Mouse (Mus musculus) gastrocnemius, adult 2 months (tissue): ENCODE data around the gene Zfp775. TPM values are rescaled to one million over a fixed set of nuclear protein-coding genes. Genes with fewer than 3 reads are reported as not detected.

Experiments
- DNase-seq: peaks from one replicate; pipeline ENCODE4 v3.0.0; 2022
- H3K27ac ChIP-seq: fragments of 200-600 bp; 2 replicates; pipeline ENCODE4 v1.8.1; 2022; ENCODE audit warnings: mild to moderate bottlenecking
- H3K4me3 ChIP-seq: fragments of 200-600 bp; 2 replicates; pipeline ENCODE4 v1.8.1; 2022; ENCODE audit warnings: mild to moderate bottlenecking, moderate library complexity
- CTCF ChIP-seq: fragments of 200-600 bp; IDR thresholded peaks from 2 replicates; pipeline ENCODE4 v1.8.1; 2022; ENCODE audit warnings: antibody characterized with exemption, mild to moderate bottlenecking, moderate library complexity
- intact Hi-C: fragments of 180-260 bp; cut with DNase I; formaldehyde crosslinking; loops from one replicate; pipeline ENCODE4 v1.15.1; 2025
- total RNA-seq, 2 experiments: library from RNA; stranded (reverse); gene quantifications; 2 replicates each; pipeline ENCODE4 v1.2.3; 2021

Zfp775 gene
- total RNA-seq, 2 experiments from 2014 or later, result 8.0 to 10.0 TPM

DNA sequence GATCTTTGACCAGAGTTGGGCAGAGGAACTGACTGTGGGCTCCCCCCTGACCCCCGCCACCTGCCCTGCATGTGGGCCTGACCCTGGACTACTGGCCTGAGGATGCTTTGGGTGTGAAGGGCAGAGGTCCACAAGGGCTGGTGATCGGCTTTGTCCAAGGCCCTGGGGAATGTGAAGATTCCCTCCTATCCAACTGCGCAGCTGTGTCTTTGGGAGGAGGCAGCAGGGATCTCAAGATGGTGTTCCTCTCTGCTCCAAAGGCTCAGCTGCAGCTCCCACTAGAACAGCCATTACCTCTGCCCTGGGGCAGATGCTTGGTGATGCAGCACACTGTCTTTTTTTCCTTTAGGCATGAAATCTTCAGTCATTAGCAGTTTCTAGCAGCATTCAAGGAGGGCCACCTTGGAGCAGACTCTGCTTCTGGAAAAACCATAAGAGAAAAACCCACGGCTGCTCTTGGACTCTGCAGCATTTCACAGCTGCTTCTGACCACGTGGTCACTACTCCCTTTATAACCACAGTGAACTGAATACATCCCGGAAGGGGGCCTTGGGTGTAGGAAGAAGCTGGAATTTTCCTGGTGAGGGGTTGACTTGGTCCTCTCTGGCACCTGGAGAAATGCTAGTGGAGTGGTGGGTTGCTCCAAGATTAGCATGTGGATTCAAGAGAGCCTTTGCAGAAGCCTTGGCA lies 36.1 kb downstream of the Zfp775 start:
- TF ChIP-seq CTCF, result no peak
- no peak overlapping the region for H3K4me3 ChIP-seq
- intact Hi-C loops, result no loop called here
- H3K27ac ChIP-seq, result no peak overlapping the region
- no peak for DNase-seq

DNA sequence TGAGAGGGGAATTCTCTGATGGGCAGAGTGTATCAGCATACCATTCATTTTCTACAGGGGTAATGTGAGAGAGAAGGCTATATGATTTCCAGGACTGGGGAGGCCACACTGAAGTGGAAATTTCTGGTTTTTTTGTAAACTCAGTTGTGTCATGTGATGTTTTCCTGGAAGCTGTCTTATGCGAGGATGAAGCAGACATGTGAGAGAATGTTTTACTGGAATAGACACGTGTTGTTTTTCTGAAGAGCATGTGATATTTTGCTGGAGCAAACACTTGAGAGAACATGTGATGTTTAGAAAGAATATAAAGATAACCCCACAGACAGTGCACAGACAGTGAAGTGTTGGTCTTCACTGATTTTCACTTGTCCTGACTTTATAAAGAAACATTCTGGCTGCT lies 36.7 kb downstream of the Zfp775 start:
- intact Hi-C loops, result no loop called here
- H3K27ac ChIP-seq, result no peak overlapping the region
- no peak for DNase-seq
- TF ChIP-seq CTCF, result no peak
- H3K4me3 ChIP-seq, result no peak overlapping the region

GRCm38 (mm10) chr6:48641391-48641790 lies 39.5 kb downstream of the Zfp775 start:
- intact Hi-C loops, result no loop called here
- TF ChIP-seq CTCF, result no peak
- Histone ChIP-seq H3K4me3 (no peak overlapping the region), H3K27ac (no peak overlapping the region)
- DNase-seq, result no peak

GRCm38 (mm10) chr6:48642764-48643292 lies 41.0 kb downstream of the Zfp775 start:
- TF ChIP-seq CTCF, result peak; percentile 75
- intact Hi-C loops, result loop anchor here (2.0 kb wide), 2 partner anchors 60 to 102 kb away; no protein-coding TSS in a partner anchor
- H3K27ac ChIP-seq, result no peak overlapping the region
- no peak overlapping the region for H3K4me3 ChIP-seq
- no peak for DNase-seq

- intact Hi-C loops, result loop anchor here (1.0 to 2.0 kb wide), 2 partner anchors 127 to 467 kb away; no protein-coding TSS in a partner anchor
- Histone ChIP-seq H3K27ac (peak overlapping the region; percentile 57; the same call in 1 of the 2 replicates), H3K4me3 (peak overlapping the region; percentile 40)
- TF ChIP-seq CTCF, result peak; percentile 97; the same call in 1 of the 2 replicates
- peak; percentile 78 for DNase-seq
Measured at GRCm38 (mm10) chr6:48645660-48646308, 43.9 kb downstream of the Zfp775 start.

DNA sequence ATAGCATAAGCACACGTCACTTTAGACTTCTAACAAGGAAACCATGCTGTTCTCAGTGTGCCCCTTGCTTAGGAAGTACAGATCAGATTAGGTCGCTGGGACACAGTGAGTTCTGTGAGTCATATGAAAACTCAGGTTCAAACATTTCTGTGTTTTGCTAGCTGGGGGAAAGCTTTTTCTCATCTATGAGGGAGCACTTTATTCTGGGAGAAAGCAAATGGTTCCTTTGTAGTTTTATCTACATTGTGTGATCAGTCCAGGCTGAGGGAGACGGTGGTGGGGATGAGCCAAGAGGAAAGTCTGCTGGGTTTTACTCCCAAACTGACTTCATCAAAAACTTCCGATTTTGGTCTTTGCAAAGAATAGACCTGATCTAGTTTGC lies 44.4 kb downstream of the Zfp775 start:
- H3K27ac ChIP-seq, result no peak overlapping the region
- no peak for TF ChIP-seq CTCF
- no peak overlapping the region for H3K4me3 ChIP-seq
- intact Hi-C loops, result no loop called here
- no peak for DNase-seq

GRCm38 (mm10) chr6:48646995-48647394 lies 45.1 kb downstream of the Zfp775 start, which contains the start of gene Gimap8:
TSS of gene Gimap8 (plus strand) at chr6:48647234.
- Histone ChIP-seq H3K27ac (peak within 1 kb of the TSS; percentile 75), H3K4me3 (peak within 1 kb of the TSS; percentile 65)
- peak; percentile 44 for DNase-seq
- TF ChIP-seq CTCF, result peak; percentile 61
- intact Hi-C loops, result no loop called here

GRCm38 (mm10) chr6:48647611-48648010 lies 45.7 kb downstream of the Zfp775 start:
- peak overlapping the region; percentile 65 for H3K4me3 ChIP-seq
- peak overlapping the region; percentile 75 for H3K27ac ChIP-seq
- intact Hi-C loops, result no loop called here
- TF ChIP-seq CTCF, result no peak
- DNase-seq, result no peak

DNA sequence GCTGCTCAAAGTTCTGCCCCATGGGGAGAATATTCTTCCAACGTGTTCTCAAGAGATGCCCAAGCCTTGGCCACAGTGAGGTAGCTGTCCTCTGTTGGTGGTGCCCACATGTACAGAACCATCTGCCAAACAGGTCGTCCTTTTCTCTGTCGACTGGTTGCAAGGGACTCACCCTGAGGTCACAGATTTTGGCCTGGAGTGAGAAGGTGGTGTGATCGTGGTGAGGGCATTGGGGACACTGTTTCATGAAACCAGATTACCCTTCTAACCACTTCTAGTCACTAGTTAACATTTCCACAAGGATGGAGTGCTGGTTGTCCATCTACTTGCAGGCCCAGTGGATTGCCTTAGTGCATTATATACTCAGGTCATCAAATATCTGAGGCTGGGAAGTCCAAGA lies 46.9 kb downstream of the Zfp775 start:
- Histone ChIP-seq H3K4me3 (no peak overlapping the region), H3K27ac (no peak overlapping the region)
- intact Hi-C loops, result no loop called here
- TF ChIP-seq CTCF, result no peak
- no peak for DNase-seq

- no peak for DNase-seq
- intact Hi-C loops, result no loop called here
- H3K27ac ChIP-seq, result no peak overlapping the region
- no peak overlapping the region for H3K4me3 ChIP-seq
- TF ChIP-seq CTCF, result no peak
Measured at GRCm38 (mm10) chr6:48650041-48650440, 48.2 kb downstream of the Zfp775 start.

- intact Hi-C loops, result no loop called here
- Histone ChIP-seq H3K4me3 (no peak overlapping the region), H3K27ac (no peak overlapping the region)
- TF ChIP-seq CTCF, result no peak
- DNase-seq, result no peak
Measured at GRCm38 (mm10) chr6:48658721-48659120, 56.9 kb downstream of the Zfp775 start.

DNA sequence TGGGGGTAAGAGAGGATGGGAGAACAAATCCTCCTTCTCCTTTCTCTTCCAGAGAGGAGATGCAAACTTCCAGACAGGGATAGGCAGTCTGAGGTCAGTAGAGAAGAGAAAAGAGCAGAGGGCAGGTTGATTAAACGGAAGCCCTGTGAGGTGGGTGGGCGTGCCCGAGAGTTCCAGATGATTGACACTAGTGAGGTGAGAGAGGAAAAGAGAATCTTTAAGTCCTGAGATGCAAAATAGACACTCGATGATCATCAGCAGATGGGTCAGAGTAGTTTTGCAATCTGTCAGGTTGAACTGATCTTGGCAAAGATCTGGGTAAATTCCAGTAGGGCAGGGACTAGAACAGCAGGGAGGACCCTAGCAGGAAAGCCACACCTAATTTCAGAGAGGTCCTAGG lies 62.9 kb downstream of the Zfp775 start:
- TF ChIP-seq CTCF, result no peak
- H3K27ac ChIP-seq, result no peak overlapping the region
- no peak for DNase-seq
- intact Hi-C loops, result no loop called here
- H3K4me3 ChIP-seq, result no peak overlapping the region

DNA sequence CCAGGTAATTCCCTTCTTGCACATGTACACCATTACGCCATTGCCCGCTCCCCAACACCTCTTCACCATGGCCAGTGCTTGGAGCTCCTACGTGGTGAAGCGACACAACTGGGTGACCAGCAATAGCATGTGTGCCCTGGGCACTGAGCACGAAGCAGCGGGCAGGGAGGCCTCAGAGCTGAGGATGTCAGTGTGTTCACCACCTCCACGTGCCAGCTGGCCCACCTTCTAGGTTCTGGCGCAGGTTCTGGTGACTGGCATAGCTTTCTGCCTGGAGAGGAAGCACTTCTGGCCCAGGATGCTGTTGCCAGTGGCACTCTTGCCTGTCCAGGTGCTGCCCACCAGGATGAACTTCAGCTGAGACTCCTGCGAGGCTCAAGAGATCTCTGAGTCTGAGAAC lies 63.6 kb downstream of the Zfp775 start:
- Histone ChIP-seq H3K27ac (no peak overlapping the region), H3K4me3 (no peak overlapping the region)
- no peak for DNase-seq
- TF ChIP-seq CTCF, result no peak
- intact Hi-C loops, result no loop called here
